Mouse (Mus musculus): ENCODE measurements around the gene Ripor1. TPM values are rescaled to one million over a fixed set of nuclear protein-coding genes. Genes with fewer than 3 reads are reported as not detected.
A peak's percentile ranks its signal among the peaks of the same experiment; 100 is the strongest.
"Not testable (repeated sequence)": the region's sequence is repeated elsewhere in the genome, so short reads cannot be mapped to it uniquely, and the experiment has no call there.

The Ripor1 gene
- 125 and 128 TPM in 2 replicates for polyA plus RNA-seq (2012; rRNA removed)

- DNase-seq, result peak; percentile 86
- Histone ChIP-seq H3K27me3 (ENCODE audit: control insufficient read depth, insufficient read depth, low read length) (no peaks in the 10 kb centered on the region), H3K36me3 (ENCODE audit: control insufficient read depth, insufficient read depth, low read length) (no peaks in the 10 kb centered on the region), H3K27ac (ENCODE audit: control insufficient read depth, insufficient read depth, low read length) (peak within 1 kb of the TSS; percentile 95), H3K4me3 (ENCODE audit: control insufficient read depth, insufficient read depth, low read length) (peak within 1 kb of the TSS; percentile 100), H3K4me1 (replicated peaks; ENCODE audit: control insufficient read depth, insufficient read depth, low read length) (peaks cover 30% of the 10 kb centered on the region)
- WGBS, result under 1% methylated on average over 41 of the region's 42 CpGs
- TF ChIP-seq CTCF (IDR thresholded peaks at IDR 0.05; ENCODE audit: borderline replicate concordance, control insufficient read depth, extremely low read depth, insufficient read depth, low read length, poor library complexity) (peak; percentile 81), POLR2A (IDR thresholded peaks at IDR 0.05; ENCODE audit: control insufficient read depth, extremely low read depth, insufficient read depth, low read length, poor library complexity) (peak; percentile 90)
These were observed at the start of gene Ripor1 for GRCm38 (mm10) chr8:105604804-105605381. Ripor1 (plus strand) TSS chr8:105605255.

GRCm38 (mm10) chr8:105562863-105563262 is 42.2 kb upstream of the Ripor1 start:
- Histone ChIP-seq H3K27ac (ENCODE audit: control insufficient read depth, insufficient read depth, low read length) (no peak overlapping the region), H3K4me1 (replicated peaks; ENCODE audit: control insufficient read depth, insufficient read depth, low read length) (peaks cover 17% of the 10 kb centered on the region), H3K4me3 (ENCODE audit: control insufficient read depth, insufficient read depth, low read length) (no peak overlapping the region), H3K27me3 (ENCODE audit: control insufficient read depth, insufficient read depth, low read length) (no peaks in the 10 kb centered on the region), H3K36me3 (ENCODE audit: control insufficient read depth, insufficient read depth, low read length) (peaks cover 4% of the 10 kb centered on the region; the same call in 1 of the 2 replicates)
- DNase-seq, result no peak
- no peak for TF ChIP-seq POLR2A (IDR thresholded peaks at IDR 0.05; ENCODE audit: control insufficient read depth, extremely low read depth, insufficient read depth, low read length, poor library complexity)
- TF ChIP-seq CTCF (IDR thresholded peaks at IDR 0.05; ENCODE audit: borderline replicate concordance, control insufficient read depth, extremely low read depth, insufficient read depth, low read length, poor library complexity), result no peak
- WGBS, result 92% methylated on average over 3 of the region's 3 CpGs

DNA sequence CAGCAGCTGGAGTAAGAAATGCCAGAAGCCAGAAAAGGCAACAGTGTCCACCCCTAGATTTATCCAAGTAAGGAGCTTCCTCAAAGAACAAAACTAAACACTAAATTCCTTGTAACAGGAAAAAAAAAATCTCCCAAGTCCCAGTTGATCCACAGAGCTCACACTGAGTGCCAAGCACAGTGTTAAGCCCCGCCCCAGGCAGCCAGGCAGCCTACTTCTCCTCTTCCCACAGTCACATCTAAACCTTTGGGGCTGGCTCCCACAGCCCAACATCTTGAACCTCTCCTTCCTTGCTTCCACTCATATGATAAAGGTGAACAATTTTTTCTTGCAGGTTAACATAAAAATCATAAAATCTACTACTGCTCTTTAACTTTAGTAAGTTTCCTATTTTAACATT is 41.2 kb upstream of the Ripor1 start:
- Histone ChIP-seq H3K36me3 (ENCODE audit: control insufficient read depth, insufficient read depth, low read length) (no peaks in the 10 kb centered on the region), H3K4me1 (replicated peaks; ENCODE audit: control insufficient read depth, insufficient read depth, low read length) (peaks cover 17% of the 10 kb centered on the region), H3K27ac (ENCODE audit: control insufficient read depth, insufficient read depth, low read length) (no peak overlapping the region), H3K4me3 (ENCODE audit: control insufficient read depth, insufficient read depth, low read length) (no peak overlapping the region), H3K27me3 (ENCODE audit: control insufficient read depth, insufficient read depth, low read length) (no peaks in the 10 kb centered on the region)
- TF ChIP-seq CTCF (IDR thresholded peaks at IDR 0.05; ENCODE audit: borderline replicate concordance, control insufficient read depth, extremely low read depth, insufficient read depth, low read length, poor library complexity) (no peak), POLR2A (IDR thresholded peaks at IDR 0.05; ENCODE audit: control insufficient read depth, extremely low read depth, insufficient read depth, low read length, poor library complexity) (no peak)
- DNase-seq, result no peak
- WGBS, result 87% methylated on average over 1 of the region's 1 CpGs

DNA sequence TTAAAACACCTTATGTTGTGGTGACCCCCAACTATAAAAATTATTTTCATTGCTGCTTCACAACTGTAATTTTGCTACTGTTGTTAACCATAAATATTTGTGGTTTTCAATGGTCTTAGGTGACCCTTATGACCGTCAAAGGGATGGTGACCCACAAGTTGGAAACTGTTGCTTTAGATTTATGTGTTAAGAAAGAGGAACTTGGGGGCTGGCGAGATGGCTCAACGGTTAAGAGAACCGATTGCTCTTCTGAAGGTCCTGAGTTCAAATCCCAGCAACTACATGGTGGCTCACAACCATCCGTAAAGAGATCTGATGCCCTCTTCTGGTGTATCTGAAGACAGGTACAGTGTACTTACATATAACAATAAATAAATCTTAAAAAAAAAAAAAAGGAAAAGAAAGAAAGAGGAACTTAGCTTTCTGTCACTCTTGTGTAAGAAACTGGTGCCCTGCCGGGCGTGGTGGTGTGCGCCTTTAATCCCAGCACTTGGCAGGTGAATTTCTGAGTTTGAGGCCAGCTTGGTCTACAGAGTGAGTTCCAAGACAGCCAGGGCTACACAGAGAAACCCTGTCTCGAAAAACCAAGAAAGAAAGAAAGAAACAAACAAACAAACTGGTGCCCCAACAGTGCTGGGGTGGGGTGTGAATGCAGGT is 40.4 kb upstream of the Ripor1 start:
- H3K4me1 ChIP-seq (replicated peaks; ENCODE audit: control insufficient read depth, insufficient read depth, low read length), result peaks cover 17% of the 10 kb centered on the region
- peak overlapping the region; percentile 60 for H3K4me3 ChIP-seq (ENCODE audit: control insufficient read depth, insufficient read depth, low read length)
- 27% methylated on average over 9 of the region's 9 CpGs for WGBS
- H3K27ac ChIP-seq (ENCODE audit: control insufficient read depth, insufficient read depth, low read length), result peak overlapping the region; percentile 15; the same call in 1 of the 2 replicates
- not testable (repeated sequence) for DNase-seq; H3K36me3 ChIP-seq (ENCODE audit: control insufficient read depth, insufficient read depth, low read length); H3K27me3 ChIP-seq (ENCODE audit: control insufficient read depth, insufficient read depth, low read length)

DNA sequence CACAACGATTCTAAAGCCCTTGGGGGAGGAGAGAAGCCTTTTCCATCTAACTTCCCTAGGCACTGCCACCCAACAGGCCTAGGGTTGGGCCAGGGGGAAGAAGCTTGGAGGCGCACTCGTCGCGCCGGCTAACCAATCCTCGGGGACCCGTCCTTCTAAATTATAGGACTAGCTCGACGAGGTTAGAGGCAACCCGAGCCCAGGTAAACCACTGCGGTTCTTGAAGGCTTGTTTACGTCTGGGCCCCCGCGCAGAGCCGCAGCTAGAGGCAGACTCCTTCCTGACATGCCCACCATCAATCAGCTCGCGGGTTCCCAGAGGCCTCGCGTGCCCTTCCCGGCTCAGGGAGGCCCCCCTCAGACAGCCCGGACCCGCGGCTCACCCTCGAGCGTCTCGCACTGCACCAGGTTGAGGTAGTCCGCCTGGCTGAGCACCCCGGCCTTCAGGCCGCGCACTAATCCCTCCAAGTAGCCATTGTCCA is 39.6 kb upstream of the Ripor1 start:
- peak overlapping the region; percentile 15; the same call in 1 of the 2 replicates for H3K27ac ChIP-seq (ENCODE audit: control insufficient read depth, insufficient read depth, low read length)
- H3K27me3 ChIP-seq (ENCODE audit: control insufficient read depth, insufficient read depth, low read length), result no peaks in the 10 kb centered on the region
- no peak for DNase-seq
- H3K36me3 ChIP-seq (ENCODE audit: control insufficient read depth, insufficient read depth, low read length), result no peaks in the 10 kb centered on the region
- TF ChIP-seq CTCF (IDR thresholded peaks at IDR 0.05; ENCODE audit: borderline replicate concordance, control insufficient read depth, extremely low read depth, insufficient read depth, low read length, poor library complexity) (peak; percentile 24; the same call in 1 of the 2 replicates), POLR2A (IDR thresholded peaks at IDR 0.05; ENCODE audit: control insufficient read depth, extremely low read depth, insufficient read depth, low read length, poor library complexity) (no peak)
- H3K4me3 ChIP-seq (ENCODE audit: control insufficient read depth, insufficient read depth, low read length), result peak overlapping the region; percentile 60
- H3K4me1 ChIP-seq (replicated peaks; ENCODE audit: control insufficient read depth, insufficient read depth, low read length), result peaks cover 14% of the 10 kb centered on the region
- under 1% methylated on average over 31 of the region's 31 CpGs for WGBS

DNA sequence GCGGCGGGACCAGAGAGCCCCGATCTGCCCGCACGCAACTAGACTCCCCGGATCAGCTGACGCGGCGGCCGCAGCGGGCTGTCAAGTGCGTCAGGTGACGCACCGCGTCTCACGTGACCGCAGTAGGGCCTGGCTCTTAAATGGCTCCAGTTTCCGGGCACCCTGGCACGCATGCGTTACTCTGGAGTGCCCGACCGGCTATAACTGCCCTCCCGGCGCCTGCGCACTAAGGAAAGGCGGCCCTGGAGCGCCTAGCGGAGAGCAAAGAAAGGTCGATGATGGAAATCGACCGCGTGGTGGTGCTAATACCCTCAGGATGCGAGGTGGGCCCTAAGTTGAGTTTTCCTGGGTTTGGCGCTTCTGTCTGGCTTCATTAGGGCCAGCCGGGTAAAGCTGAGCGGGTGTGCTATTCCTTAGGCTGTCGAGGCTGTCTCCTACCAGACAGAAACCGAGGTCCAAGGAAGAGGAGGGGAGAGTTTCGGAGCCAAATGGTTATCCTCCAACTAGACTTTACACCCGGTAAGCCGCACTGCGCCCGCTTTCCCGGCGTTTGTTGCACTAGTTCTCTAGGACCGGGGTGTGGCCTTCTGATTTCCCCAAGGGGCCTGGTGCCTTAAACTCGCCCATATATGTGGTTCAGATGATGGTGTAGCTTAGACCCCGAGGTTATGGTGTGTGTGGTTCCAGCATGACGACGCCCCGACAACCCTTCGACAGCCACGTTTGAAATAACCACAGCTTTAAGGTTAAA is 38.9 kb upstream of the Ripor1 start, which contains the start of gene Atp6v0d1:
Atp6v0d1 (minus strand) TSS at position 96 of the 751 bp plus-strand sequence.
- TF ChIP-seq POLR2A (IDR thresholded peaks at IDR 0.05; ENCODE audit: control insufficient read depth, extremely low read depth, insufficient read depth, low read length, poor library complexity) (peak; percentile 51; the same call in 1 of the 2 replicates), CTCF (IDR thresholded peaks at IDR 0.05; ENCODE audit: borderline replicate concordance, control insufficient read depth, extremely low read depth, insufficient read depth, low read length, poor library complexity) (peak; percentile 86)
- DNase-seq, result peak; percentile 99
- Histone ChIP-seq H3K36me3 (ENCODE audit: control insufficient read depth, insufficient read depth, low read length) (no peaks in the 10 kb centered on the region), H3K27ac (ENCODE audit: control insufficient read depth, insufficient read depth, low read length) (peak within 1 kb of the TSS; percentile 15; the same call in 1 of the 2 replicates), H3K4me3 (ENCODE audit: control insufficient read depth, insufficient read depth, low read length) (peak within 1 kb of the TSS; percentile 60), H3K4me1 (replicated peaks; ENCODE audit: control insufficient read depth, insufficient read depth, low read length) (peaks cover 14% of the 10 kb centered on the region), H3K27me3 (ENCODE audit: control insufficient read depth, insufficient read depth, low read length) (no peaks in the 10 kb centered on the region)
- 2% methylated on average over 52 of the region's 53 CpGs for WGBS
